Mouse (Mus musculus) kidney, adult 9 months (tissue): ENCODE data around the gene Ptprt.

Experiments
- DNase-seq: peaks from one replicate; pipeline ENCODE4 v3.0.0; 2022

The Ptprt gene

DNA sequence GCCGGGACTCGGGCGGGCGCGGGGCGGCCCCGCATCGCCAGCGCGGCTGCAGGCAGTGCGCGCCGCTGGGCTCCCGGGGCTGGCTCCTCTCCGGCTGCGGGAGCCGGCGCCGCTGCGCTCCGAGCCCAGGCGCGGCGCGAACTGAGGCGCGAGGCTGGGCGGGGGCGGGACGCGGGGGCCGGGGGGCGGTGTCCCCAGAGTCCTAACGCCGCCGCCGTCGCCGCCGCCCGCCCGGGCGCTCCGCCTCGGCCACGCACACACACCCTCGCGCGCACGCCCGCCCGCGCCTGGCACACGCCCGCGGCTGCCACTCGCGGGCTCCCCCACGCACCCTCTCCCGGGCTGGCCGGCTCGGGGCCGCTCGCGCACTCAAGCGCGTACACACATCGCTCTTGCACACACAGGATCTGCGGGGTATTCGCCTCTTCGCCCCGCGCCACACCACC, at the start of gene Ptprt:
Gene Ptprt, minus strand, starts transcription at position 207 of the 446 bp plus-strand sequence.
- DNase-seq: no peak

DNA sequence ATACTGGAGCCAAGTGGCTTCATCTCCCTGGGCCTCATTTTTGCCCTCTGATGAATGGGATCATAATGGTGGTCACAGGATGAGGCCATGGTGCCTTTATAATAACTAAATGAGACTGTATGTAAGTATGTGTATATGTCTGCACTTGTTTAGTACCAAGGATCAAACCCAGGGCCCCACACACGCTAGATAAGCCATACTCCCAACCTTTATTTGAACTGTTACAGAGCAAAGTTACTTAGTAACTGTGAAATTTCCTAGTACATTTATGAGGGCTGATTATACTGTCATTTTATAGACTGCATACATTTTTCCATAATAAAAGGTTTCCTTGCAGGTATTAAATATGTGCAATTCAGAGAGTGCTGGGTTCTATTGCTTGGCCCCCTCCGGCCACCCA, 49.5 kb upstream of the Ptprt start:
- DNase-seq: no peak

DNA sequence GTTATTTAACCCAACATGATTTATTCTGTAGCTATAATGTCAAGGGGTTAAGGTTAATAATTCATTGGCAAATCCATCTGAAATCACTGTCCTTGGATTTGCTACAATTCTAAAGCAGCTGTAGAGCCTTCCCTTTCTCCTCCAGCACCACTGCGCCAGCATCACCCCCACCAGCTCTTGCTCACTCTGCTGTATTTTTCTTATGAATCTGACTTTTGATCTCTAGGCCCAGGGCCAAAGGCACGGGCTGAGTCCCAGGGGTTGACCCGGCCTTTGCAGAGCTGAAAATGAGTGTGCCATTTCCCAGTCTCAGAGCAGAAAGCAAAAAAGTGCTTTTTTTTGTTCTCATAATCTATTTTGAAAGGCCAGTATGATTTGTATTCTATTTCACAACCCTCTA, 38.7 kb upstream of the Ptprt start:
- DNase-seq: peak; percentile 89

GRCm38 (mm10) chr2:162699036-162699435, 38.1 kb upstream of the Ptprt start:
- peak; percentile 45 for DNase-seq

- no peak for DNase-seq
These were observed 37.1 kb upstream of the Ptprt start for GRCm38 (mm10) chr2:162698068-162698467.

- DNase-seq: no peak
These were observed 36.2 kb upstream of the Ptprt start for GRCm38 (mm10) chr2:162697151-162697550.

GRCm38 (mm10) chr2:162692143-162692542, 31.2 kb upstream of the Ptprt start:
- DNase-seq: no peak

GRCm38 (mm10) chr2:162682674-162683073, 21.7 kb upstream of the Ptprt start:
- DNase-seq: peak; percentile 60

GRCm38 (mm10) chr2:162662431-162662970, 1.6 kb upstream of the Ptprt start:
- DNase-seq: no peak

GRCm38 (mm10) chr2:162661733-162662132, 786 bp upstream of the Ptprt start:
- no peak for DNase-seq

- no peak for DNase-seq
These were observed 561 bp downstream of the Ptprt start for GRCm38 (mm10) chr2:162660231-162660940.

DNA sequence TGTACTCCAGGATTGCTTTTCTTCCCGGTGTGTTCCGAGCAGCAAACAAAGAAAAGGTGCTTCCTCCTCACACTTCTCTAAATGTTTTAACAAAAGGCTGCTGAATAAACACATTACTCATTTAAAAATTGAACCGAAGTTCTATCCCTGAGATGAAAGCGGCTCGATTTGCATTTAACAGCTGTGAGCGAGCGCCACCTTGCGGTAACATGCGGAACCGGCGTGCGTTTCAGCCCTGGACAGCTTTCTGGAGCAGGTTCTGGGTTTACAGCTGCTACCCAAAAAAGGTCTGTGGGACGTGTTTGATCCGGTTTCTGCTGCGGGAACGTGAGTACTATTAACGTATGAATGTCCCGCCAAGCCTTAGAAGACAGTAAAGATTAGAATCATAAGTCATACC, 1.9 kb downstream of the Ptprt start:
- DNase-seq: peak; percentile 78

- DNase-seq: no peak
These were observed 3.4 kb downstream of the Ptprt start for GRCm38 (mm10) chr2:162657541-162657940.

DNA sequence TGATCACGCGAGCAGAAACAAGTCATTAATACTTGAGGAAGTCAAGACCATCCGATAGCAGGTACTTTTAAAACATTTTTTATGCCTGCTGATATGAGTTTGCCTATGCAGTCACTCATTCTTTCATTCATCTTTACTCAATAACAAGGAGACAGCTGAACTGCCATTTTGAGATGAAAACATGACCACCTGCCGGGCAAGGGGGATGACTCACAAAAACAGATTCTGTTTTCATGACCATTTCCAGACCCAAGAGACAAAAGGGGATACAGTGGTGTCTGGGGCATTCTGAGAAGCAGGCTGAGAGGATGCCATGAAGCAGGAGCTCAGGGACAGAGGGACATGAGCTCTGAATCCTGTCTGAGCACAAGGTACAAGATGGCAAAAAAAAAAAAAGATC, 6.5 kb downstream of the Ptprt start:
- no peak for DNase-seq

GRCm38 (mm10) chr2:162638676-162639075, 22.3 kb downstream of the Ptprt start:
- no peak for DNase-seq

GRCm38 (mm10) chr2:162637537-162637936, 23.4 kb downstream of the Ptprt start:
- DNase-seq: no peak

DNA sequence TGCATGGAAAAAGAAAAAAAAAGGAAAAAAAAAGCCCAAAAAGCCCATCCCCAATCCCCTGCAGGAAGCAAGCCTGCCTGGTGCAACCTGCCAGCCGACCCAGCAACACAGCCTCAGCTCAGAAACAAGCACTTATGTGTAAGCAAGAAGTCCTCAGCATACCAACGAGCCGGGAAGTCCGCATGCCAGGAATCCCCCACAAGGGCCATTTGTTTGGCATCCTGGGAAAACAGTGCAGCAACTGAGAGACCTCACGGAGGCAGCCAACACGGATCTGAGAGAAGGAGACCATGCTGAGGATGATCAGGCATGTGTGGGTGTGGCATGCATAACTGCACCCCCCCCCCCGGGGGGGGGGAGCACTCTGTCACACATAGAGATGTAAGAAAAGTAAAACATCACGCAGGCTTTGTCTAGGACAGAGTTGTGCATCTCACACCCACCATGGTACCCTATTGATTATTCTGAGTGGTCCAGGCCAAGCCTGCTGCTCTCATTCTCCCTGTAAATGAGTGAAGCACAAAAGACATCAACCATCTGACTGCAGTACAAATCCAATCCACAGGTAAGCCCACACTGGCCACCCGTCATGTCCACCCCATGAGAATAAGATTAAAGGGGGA, 24.4 kb downstream of the Ptprt start:
- no peak for DNase-seq

- no peak for DNase-seq
These were observed 26.0 kb downstream of the Ptprt start for GRCm38 (mm10) chr2:162634901-162635300.

DNA sequence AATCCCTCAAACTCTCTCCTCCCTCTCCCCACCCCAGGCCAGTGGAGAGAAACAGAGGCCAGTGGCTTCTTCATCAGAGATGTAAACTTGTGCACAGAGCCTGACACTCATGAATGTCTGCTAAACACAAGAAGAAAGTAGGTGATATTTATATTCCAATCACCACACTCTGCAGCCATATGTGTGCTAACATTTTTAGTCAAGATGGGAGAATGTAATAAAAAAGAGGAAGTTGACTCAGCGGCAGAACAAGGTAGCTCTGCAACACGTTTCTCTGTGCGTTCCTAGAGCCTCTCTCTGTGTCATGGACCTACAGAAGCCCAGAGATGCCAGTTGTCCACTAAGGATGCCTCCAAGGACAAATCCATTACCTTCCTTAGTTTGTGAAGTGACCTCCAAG, 34.9 kb downstream of the Ptprt start:
- no peak for DNase-seq

DNA sequence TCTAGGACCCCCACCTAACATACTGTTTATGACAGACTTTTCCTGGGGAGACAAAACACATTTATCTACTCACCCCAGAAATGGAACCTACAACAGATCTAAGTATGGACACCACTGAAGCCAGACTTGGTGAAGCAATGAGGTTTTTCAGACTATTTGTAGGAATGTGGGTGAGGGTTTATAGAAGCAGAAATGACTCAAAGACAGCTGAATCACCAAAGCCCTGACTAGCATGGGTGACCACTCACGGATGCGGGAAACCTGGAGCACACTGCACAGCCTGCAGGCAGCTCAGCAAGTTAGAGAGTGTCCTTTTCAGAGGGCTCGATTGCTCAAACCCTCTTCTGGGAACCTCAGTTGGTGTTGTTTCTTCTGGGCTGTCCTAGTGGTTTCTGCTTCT, 36.2 kb downstream of the Ptprt start:
- no peak for DNase-seq

DNA sequence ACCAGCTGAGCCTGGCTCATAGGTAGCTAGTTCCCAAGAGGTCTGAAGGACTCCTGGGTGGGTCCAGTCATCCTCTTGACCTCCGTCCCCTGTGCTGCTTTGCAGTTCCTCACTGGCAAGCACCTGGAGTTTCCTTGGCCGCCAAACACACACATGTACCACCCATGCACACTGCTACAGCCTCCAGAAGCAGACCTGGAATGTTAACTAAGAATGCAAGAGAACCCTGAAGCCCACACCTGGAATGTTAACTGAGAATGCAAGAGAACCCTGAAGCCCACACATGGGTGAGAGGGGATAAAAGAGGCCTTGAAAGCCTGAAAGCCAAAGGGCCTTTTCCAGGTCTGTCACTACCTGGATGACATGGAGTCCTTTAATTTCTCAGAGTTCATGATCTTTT, 46.7 kb downstream of the Ptprt start:
- no peak for DNase-seq

DNA sequence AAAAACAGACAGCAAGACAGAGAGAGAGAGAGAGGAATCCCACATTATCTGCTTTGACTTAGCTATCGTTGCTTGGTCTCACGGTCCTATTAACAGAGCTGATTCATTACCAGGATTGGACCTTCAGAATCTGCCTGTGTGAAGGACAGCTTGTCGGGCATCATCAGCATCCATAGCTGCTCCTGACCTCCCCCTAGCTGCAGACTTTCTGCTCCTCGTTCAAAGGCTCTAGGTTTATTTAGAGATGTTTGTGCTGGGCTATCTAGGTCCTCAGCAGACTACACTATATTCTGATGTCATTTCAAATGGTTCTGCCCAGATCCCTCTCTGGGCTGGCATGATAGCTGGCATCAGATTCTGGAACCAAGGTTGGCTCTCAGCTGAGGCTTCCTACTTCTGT, 47.5 kb downstream of the Ptprt start:
- DNase-seq: no peak

- DNase-seq: no peak
These were observed 58.2 kb downstream of the Ptprt start for GRCm38 (mm10) chr2:162602721-162603120.

GRCm38 (mm10) chr2:162591388-162591787, 69.6 kb downstream of the Ptprt start:
- no peak for DNase-seq
